Mouse (Mus musculus) right cerebral cortex, postnatal 14 days (tissue): ENCODE measurements around the gene Nacc2.

Experiments used
- DNase-seq: peaks from one replicate; pipeline ENCODE4 v3.0.0; 2022

Gene Nacc2

GRCm38 (mm10) chr2:26048816-26049215 is 74.2 kb downstream of the Nacc2 start:
- no peak for DNase-seq

GRCm38 (mm10) chr2:26044216-26044615 is 78.8 kb downstream of the Nacc2 start:
- DNase-seq = no peak

GRCm38 (mm10) chr2:26042603-26043002 is 80.4 kb downstream of the Nacc2 start:
- no peak for DNase-seq

- no peak for DNase-seq
These were observed 81.7 kb downstream of the Nacc2 start for GRCm38 (mm10) chr2:26041163-26041810.

GRCm38 (mm10) chr2:26039951-26040350 is 83.1 kb downstream of the Nacc2 start:
- peak; percentile 76 for DNase-seq

- DNase-seq = no peak
These were observed 85.6 kb downstream of the Nacc2 start for GRCm38 (mm10) chr2:26037386-26037785.

- no peak for DNase-seq
These were observed 88.5 kb downstream of the Nacc2 start for GRCm38 (mm10) chr2:26034344-26035050.

GRCm38 (mm10) chr2:26030288-26030687 is 92.7 kb downstream of the Nacc2 start:
- DNase-seq = no peak

GRCm38 (mm10) chr2:26024138-26025075 is 98.6 kb downstream of the Nacc2 start:
- DNase-seq = peak; percentile 25

GRCm38 (mm10) chr2:26022626-26023025 is 100.4 kb downstream of the Nacc2 start:
- no peak for DNase-seq

- peak; percentile 10 for DNase-seq
These were observed 100.8 kb downstream of the Nacc2 start for GRCm38 (mm10) chr2:26022258-26022565.

- peak; percentile 87 for DNase-seq
These were observed 101.3 kb downstream of the Nacc2 start, which contains the start of gene Ubac1 for GRCm38 (mm10) chr2:26021561-26022257. Gene Ubac1 (minus strand): TSS chr2:26021747.

- DNase-seq = peak; percentile 59
These were observed 102.1 kb downstream of the Nacc2 start for GRCm38 (mm10) chr2:26020714-26021560.

GRCm38 (mm10) chr2:26019923-26020322 is 103.1 kb downstream of the Nacc2 start:
- DNase-seq = no peak

GRCm38 (mm10) chr2:26017326-26017725 is 105.7 kb downstream of the Nacc2 start:
- no peak for DNase-seq

- DNase-seq = no peak
These were observed 109.3 kb downstream of the Nacc2 start for GRCm38 (mm10) chr2:26013674-26014073.

- DNase-seq = no peak
These were observed 111.6 kb downstream of the Nacc2 start for GRCm38 (mm10) chr2:26011420-26011819.
